Mouse (Mus musculus) megakaryocyte progenitor cell, adult 5-6 weeks (primary cell): ENCODE measurements around the gene Zfp758. TPM values are rescaled to one million over a fixed set of nuclear protein-coding genes. Genes with fewer than 3 reads are reported as not detected.
A peak's percentile ranks its signal among the peaks of the same experiment; 100 is the strongest.
"Not testable (repeated sequence)": the region's sequence is repeated elsewhere in the genome, so short reads cannot be mapped to it uniquely, and the experiment has no call there.

Experiments
- ATAC-seq: replicated peaks from 2 replicates; pipeline ENCODE4 v1.8.0; 2016; ENCODE audit warnings: mild to moderate bottlenecking, moderate TSS enrichment, inconsistent platforms; ENCODE audit not compliant: poor library complexity
- total RNA-seq, 2 experiments: library from RNA; stranded (forward) in 1 of 2; stranded (reverse) in 1 of 2; fragments of 157-497, 149-512 nt in 1 of 2; fragments of 200-1000 nt in 1 of 2; gene quantifications; 2 replicates each; pipeline versions ENCODE4 v1.2.3 to v1.2.4; 2015 to 2017

Zfp758 gene
- total RNA-seq (2015) = 13.4 and 14.5 TPM in 2 replicates
- total RNA-seq (2017) = 10.4 and 12.8 TPM in 2 replicates

GRCm38 (mm10) chr17:22361101-22361781 is at the start of gene Zfp758, which contains the start of gene Zfp944:
Gene Zfp758 (plus strand): TSS chr17:22361453.
Gene Zfp944 (minus strand): TSS chr17:22361400.
- peak; percentile 94 for ATAC-seq

- peak; percentile 29 for ATAC-seq
These were observed 47.0 kb upstream of the Zfp758 start for GRCm38 (mm10) chr17:22314219-22314618.

- ATAC-seq = peak; percentile 100
These were observed 46.5 kb upstream of the Zfp758 start, which contains the start of gene CT030661.1 for GRCm38 (mm10) chr17:22314730-22315226. Gene CT030661.1 (minus strand): TSS chr17:22314837.

- not testable (repeated sequence) for ATAC-seq
These were observed 46.0 kb upstream of the Zfp758 start for GRCm38 (mm10) chr17:22315247-22315646.

GRCm38 (mm10) chr17:22352794-22353193 is 8.5 kb upstream of the Zfp758 start:
- peak; percentile 99 for ATAC-seq

GRCm38 (mm10) chr17:22360572-22360971 is 681 bp upstream of the Zfp758 start:
- ATAC-seq = peak; percentile 51

GRCm38 (mm10) chr17:22363895-22364294 is 2.6 kb downstream of the Zfp758 start:
- no peak for ATAC-seq

GRCm38 (mm10) chr17:22410756-22411155 is 49.5 kb downstream of the Zfp758 start:
- ATAC-seq = peak; percentile 100

- ATAC-seq = peak; percentile 99
These were observed 56.3 kb downstream of the Zfp758 start for GRCm38 (mm10) chr17:22417510-22417909.

- ATAC-seq = peak; percentile 90
These were observed 62.8 kb downstream of the Zfp758 start, which contains the start of gene Zfp946 for GRCm38 (mm10) chr17:22423952-22424617. Gene Zfp946 (plus strand): TSS chr17:22424222.

GRCm38 (mm10) chr17:22424636-22425354 is 63.5 kb downstream of the Zfp758 start:
- ATAC-seq = no peak

Other genes with a start within 250 kb of the Zfp758 start
- gene Zfp947, start 195.3 kb upstream of the Zfp758 start, total RNA-seq (2015) = 3.7 and 5.2 TPM in 2 replicates
- gene Zfp947, start 195.3 kb upstream of the Zfp758 start, total RNA-seq (2017) = 4.3 and 5.6 TPM in 2 replicates
- 7.7 and 10.0 TPM in 2 replicates for gene Zfp994, start 135.8 kb upstream of the Zfp758 start, total RNA-seq (2015)
- gene Zfp994, start 135.8 kb upstream of the Zfp758 start, total RNA-seq (2017) = 5.4 and 8.3 TPM in 2 replicates
- gene CT030661.1, start 46.6 kb upstream of the Zfp758 start, total RNA-seq (2015) = 29.8 and 35.3 TPM in 2 replicates
- gene CT030661.1, start 46.6 kb upstream of the Zfp758 start, total RNA-seq (2017) = 16.3 and 22.5 TPM in 2 replicates
- gene Zfp944, start 53 bp upstream of the Zfp758 start, total RNA-seq (2015) = 19.3 and 22.5 TPM in 2 replicates
- gene Zfp944, start 53 bp upstream of the Zfp758 start, total RNA-seq (2017) = 6.3 and 8.8 TPM in 2 replicates
- 7.7 and 9.2 TPM in 2 replicates for gene Zfp946, start 62.8 kb downstream of the Zfp758 start, total RNA-seq (2015)
- 3.7 and 6.3 TPM in 2 replicates for gene Zfp946, start 62.8 kb downstream of the Zfp758 start, total RNA-seq (2017)
- gene Vmn2r111, start 212.0 kb downstream of the Zfp758 start, total RNA-seq (2015) = not detected in 2 replicates
- gene Vmn2r111, start 212.0 kb downstream of the Zfp758 start, total RNA-seq (2017) = not detected in 2 replicates
- not detected in 2 replicates for gene Vmn2r112, start 239.5 kb downstream of the Zfp758 start, total RNA-seq (2015)
- not detected in 2 replicates for gene Vmn2r112, start 239.5 kb downstream of the Zfp758 start, total RNA-seq (2017)